Mouse (Mus musculus): ENCODE measurements around the gene Tgif1.

GRCm38 (mm10) chr17:70864645-70865044 is 11.3 kb upstream of the Tgif1 start:
- TF ChIP-seq CTCF (IDR thresholded peaks at IDR 0.05; ENCODE audit: low read depth), result no peak
- TF ChIP-seq EP300 (IDR thresholded peaks at IDR 0.05; ENCODE audit: low read depth), result no peak

Measured in liver, postnatal 0 days (tissue).